Mouse (Mus musculus) activated CD4-positive, CD25-positive, alpha-beta regulatory T cell (primary cell): ENCODE data around the gene Scn2b. TPM values are rescaled to one million over a fixed set of nuclear protein-coding genes. Genes with fewer than 3 reads are reported as not detected.

Experiments
- polyA plus RNA-seq, 2 experiments: library from polyadenylated mRNA; unstranded; fragments of 100-300 nt; shearing (Covaris generic); gene quantifications; one replicate each; pipeline ENCODE4 v1.2.1; 2017

Scn2b gene
- under 1 TPM in 1 of 2 experiments, not detected in 1; 0.10 TPM for polyA plus RNA-seq

GRCm38 (mm10) chr9:45117741-45118431 lies at the start of gene Scn2b:
Scn2b (plus strand) TSS chr9:45117782.

GRCm38 (mm10) chr9:45079011-45079410 lies 38.6 kb upstream of the Scn2b start, which contains the start of gene Jaml:
Jaml (plus strand) TSS chr9:45079183.

GRCm38 (mm10) chr9:45138191-45139032 lies 20.8 kb downstream of the Scn2b start, which contains the start of gene Scn4b:
Scn4b (plus strand) TSS chr9:45138395.

Other genes with a start within 250 kb of the Scn2b start
- gene Kmt2a, start 236.5 kb upstream of the Scn2b start, polyA plus RNA-seq = 10 to 100 TPM; 65.3 to 78.7 TPM
- 100 to 1,000 TPM; 431 to 474 TPM for gene Atp5l, start 197.0 kb upstream of the Scn2b start, polyA plus RNA-seq
- 10 to 100 TPM; 34.1 to 51.6 TPM for gene Ube4a, start 152.2 kb upstream of the Scn2b start, polyA plus RNA-seq
- 1,000 to 10,000 TPM; 1,406 to 1,429 TPM for gene Cd3g, start 137.4 kb upstream of the Scn2b start, polyA plus RNA-seq
- 1,000 to 10,000 TPM in 1 of 2 experiments, 100 to 1,000 TPM in 1; 999 to 1,041 TPM for gene Cd3d, start 136.0 kb upstream of the Scn2b start, polyA plus RNA-seq
- gene Cd3e, start 108.2 kb upstream of the Scn2b start, polyA plus RNA-seq = 1,000 to 10,000 TPM; 1,185 to 1,542 TPM
- under 1 TPM; 0.05 to 0.34 TPM for gene Mpzl2, start 78.0 kb upstream of the Scn2b start, polyA plus RNA-seq
- gene Mpzl3, start 62.6 kb upstream of the Scn2b start, polyA plus RNA-seq = 10 to 100 TPM; 16.8 to 18.0 TPM
- gene Jaml, start 38.6 kb upstream of the Scn2b start, polyA plus RNA-seq = 10 to 100 TPM in 1 of 2 experiments, 1 to 10 TPM in 1; 9.3 to 64.5 TPM
- under 1 TPM; 0.17 TPM for gene Scn4b, start 20.6 kb downstream of the Scn2b start, polyA plus RNA-seq
- 1 to 10 TPM in 1 of 2 experiments, under 1 TPM in 1; 0.55 to 3.8 TPM for gene BC049352, start 64.2 kb downstream of the Scn2b start, polyA plus RNA-seq
- not detected for gene Tmprss4, start 86.3 kb downstream of the Scn2b start, polyA plus RNA-seq
- gene Il10ra, start 151.4 kb downstream of the Scn2b start, polyA plus RNA-seq = 100 to 1,000 TPM in 1 of 2 experiments, 10 to 100 TPM in 1; 38.3 to 141 TPM
- 1 to 10 TPM in 1 of 2 experiments, under 1 TPM in 1; 0.74 to 3.0 TPM for gene Tmprss13, start 201.3 kb downstream of the Scn2b start, polyA plus RNA-seq